Mouse (Mus musculus) ES-E14 (cell line): ENCODE measurements around the gene Them5. TPM values are rescaled to one million over a fixed set of nuclear protein-coding genes. Genes with fewer than 3 reads are reported as not detected.

Experiments
- DNase-seq: peaks from one replicate; pipeline ENCODE4 v3.0.0-alpha.2; 2013; ENCODE audit warnings: low read depth, low spot score
- H3K27ac ChIP-seq: 2 replicates; pipeline ENCODE4 v1.5.1; 2012; ENCODE audit warnings: low read depth, mild to moderate bottlenecking, low read length, moderate library complexity, mixed read lengths; ENCODE audit not compliant: poor library complexity, insufficient read depth, severe bottlenecking
- H3K36me3 ChIP-seq: 2 replicates; pipeline ENCODE4 v1.6.1; 2012; ENCODE audit warnings: mild to moderate bottlenecking, low read length, moderate library complexity, mixed read lengths; ENCODE audit not compliant: control insufficient read depth, poor library complexity, insufficient read depth, severe bottlenecking
- H3K4me1 ChIP-seq, 2 experiments: fragments of 150-350 bp in 1 of 2; sonication (generic) in 1 of 2; 2 replicates each; pipeline ENCODE4 v1.6.1; 2012; ENCODE audit warnings: low read length in 2 of 2, mild to moderate bottlenecking in 1 of 2, mixed read lengths in 1 of 2; ENCODE audit not compliant: control insufficient read depth in 2 of 2, insufficient read depth in 2 of 2, poor library complexity in 1 of 2
- H3K4me3 ChIP-seq, 2 experiments: fragments of 150-350 bp in 1 of 2; sonication (generic) in 1 of 2; 2 replicates each; pipeline ENCODE4 v1.5.1; 2012; ENCODE audit warnings: low read length in 2 of 2, low read depth in 1 of 2, mild to moderate bottlenecking in 1 of 2, mixed read lengths in 1 of 2; ENCODE audit not compliant: insufficient read depth in 1 of 2, poor library complexity in 1 of 2, severe bottlenecking in 1 of 2
- H3K9ac ChIP-seq: 2 replicates; pipeline ENCODE4 v1.6.1; 2012; ENCODE audit warnings: low read depth, mild to moderate bottlenecking, low read length, mixed read lengths; ENCODE audit not compliant: poor library complexity, insufficient read depth, severe bottlenecking
- H3K9me3 ChIP-seq: fragments of 150-350 bp; sonication (generic); 2 replicates; pipeline ENCODE4 v1.6.1; 2012; ENCODE audit warnings: low read depth, mild to moderate bottlenecking, low read length; ENCODE audit not compliant: control insufficient read depth, insufficient read depth
- CHD2 ChIP-seq: IDR thresholded peaks from 2 replicates; pipeline ENCODE4 v1.6.1; 2014; ENCODE audit warnings: mild to moderate bottlenecking, low read depth, low read length, inconsistent platforms
- HCFC1 ChIP-seq: IDR thresholded peaks from 2 replicates; pipeline ENCODE4 v1.6.1; 2012; ENCODE audit warnings: low read length, inconsistent platforms, borderline replicate concordance; ENCODE audit not compliant: insufficient read depth
- MAFK ChIP-seq: IDR thresholded peaks from 2 replicates; pipeline ENCODE4 v1.6.1; 2014; ENCODE audit warnings: mild to moderate bottlenecking, low read depth, low read length, inconsistent platforms; ENCODE audit not compliant: insufficient read depth
- ZC3H11A ChIP-seq: IDR thresholded peaks from 2 replicates; pipeline ENCODE4 v1.6.1; 2012; ENCODE audit warnings: low read depth, mild to moderate bottlenecking, inconsistent platforms, low read length, borderline replicate concordance
- ZNF384 ChIP-seq: IDR thresholded peaks from 2 replicates; pipeline ENCODE4 v1.6.1; 2012; ENCODE audit warnings: low read depth, low read length, inconsistent platforms
- in situ Hi-C, 2 experiments: fragments of 600-800 bp; cut with MboI; formaldehyde crosslinking; loops; one replicate each; pipeline ENCODE4 v1.15.1; 2025; ENCODE audit warnings: low sequenced_read_pairs in 2 of 2, inconsistent platforms in 1 of 2; ENCODE audit not compliant: unreplicated experiment in 2 of 2
- total RNA-seq: library from RNA; depleted of rRNA; stranded (reverse); fragments of 300-350 nt; gene quantifications from 2 replicates; pipeline ENCODE4 v1.2.3, GENCODE M21; 2012

Gene Them5
- total RNA-seq, 1 experiment: 0.36 TPM

GRCm38 (mm10) chr3:94310911-94311310, 31.0 kb upstream of the Them5 start:
- Histone ChIP-seq H3K9me3 (no peaks in the 10 kb centered on the region), H3K36me3 (no peaks in the 10 kb centered on the region), H3K9ac (no peak overlapping the region), H3K27ac (no peak overlapping the region), H3K4me3 (no peak overlapping the region), H3K4me1 (no peaks in the 10 kb centered on the region; a peak in 1 of 4 replicates)
- in situ Hi-C loops: no loop called here
- no peak for TF ChIP-seq ZC3H11A
- TF ChIP-seq ZNF384: no peak
- no peak for TF ChIP-seq HCFC1
- TF ChIP-seq MAFK: no peak
- no peak for TF ChIP-seq CHD2
- no peak for DNase-seq

- TF ChIP-seq MAFK (no peak), ZC3H11A (no peak), CHD2 (no peak), HCFC1 (no peak), ZNF384 (no peak)
- DNase-seq: no peak
- H3K4me1 ChIP-seq: no peaks in the 10 kb centered on the region; a peak in 1 of 4 replicates
- no peaks in the 10 kb centered on the region for H3K36me3 ChIP-seq
- H3K9me3 ChIP-seq: no peaks in the 10 kb centered on the region
- H3K9ac ChIP-seq: no peak overlapping the region
- H3K27ac ChIP-seq: no peak overlapping the region
- no peak overlapping the region for H3K4me3 ChIP-seq
- in situ Hi-C loops: no loop called here
These were observed 30.5 kb upstream of the Them5 start for GRCm38 (mm10) chr3:94311376-94311775.

GRCm38 (mm10) chr3:94328681-94329080, 13.2 kb upstream of the Them5 start:
- no peak for DNase-seq
- in situ Hi-C loops: no loop called here
- Histone ChIP-seq H3K9ac (no peak overlapping the region), H3K4me1 (no peaks in the 10 kb centered on the region), H3K4me3 (no peak overlapping the region), H3K27ac (no peak overlapping the region), H3K36me3 (no peaks in the 10 kb centered on the region), H3K9me3 (no peaks in the 10 kb centered on the region)
- TF ChIP-seq ZC3H11A (no peak), HCFC1 (no peak), CHD2 (no peak), MAFK (no peak), ZNF384 (no peak)

- in situ Hi-C loops: no loop called here
- H3K4me3 ChIP-seq: no peak overlapping the region
These were observed 7.5 kb upstream of the Them5 start for GRCm38 (mm10) chr3:94334442-94334841.

GRCm38 (mm10) chr3:94338522-94338921, 3.4 kb upstream of the Them5 start:
- Histone ChIP-seq H3K9me3 (no peaks in the 10 kb centered on the region), H3K9ac (no peak overlapping the region), H3K27ac (no peak overlapping the region), H3K36me3 (no peaks in the 10 kb centered on the region), H3K4me3 (no peak overlapping the region), H3K4me1 (peaks cover 0 to 2% of the 10 kb centered on the region in 2 experiments; a peak in 1 of 4 replicates)
- no peak for DNase-seq
- in situ Hi-C loops: no loop called here
- no peak for TF ChIP-seq ZNF384
- TF ChIP-seq HCFC1: no peak
- no peak for TF ChIP-seq CHD2
- TF ChIP-seq MAFK: no peak
- no peak for TF ChIP-seq ZC3H11A

More at GRCm38 (mm10) chr3:94334442-94334841, 7.5 kb upstream of the Them5 start:
- Histone ChIP-seq H3K4me1 (peaks cover 0 to 2% of the 10 kb centered on the region in 2 experiments; a peak in 1 of 4 replicates), H3K36me3 (no peaks in the 10 kb centered on the region), H3K9ac (no peak overlapping the region), H3K27ac (no peak overlapping the region), H3K9me3 (no peaks in the 10 kb centered on the region)
- DNase-seq: no peak
- TF ChIP-seq MAFK (no peak), ZC3H11A (no peak), HCFC1 (no peak), CHD2 (no peak), ZNF384 (no peak)
